Mouse (Mus musculus) kidney, postnatal 0 days (tissue): ENCODE results near the gene Wee2. TPM values are rescaled to one million over a fixed set of nuclear protein-coding genes. Genes with fewer than 3 reads are reported as not detected.

Source experiments
- ATAC-seq: fragments of 200-750 bp; cut with Nextera tagmentation; replicated peaks from 2 replicates; pipeline ENCODE4 v1.8.0; 2017; ENCODE audit warnings: low read depth, moderate number of reproducible peaks, moderate TSS enrichment, moderate library complexity; ENCODE audit not compliant: low FRiP score
- DNase-seq: peaks from one replicate; pipeline ENCODE4 v3.0.0-alpha.2; 2016; ENCODE audit warnings: low spot score
- H3K27ac ChIP-seq: fragments of 300-500 bp; sonication (generic); 2 replicates; pipeline ENCODE4 v1.5.1; 2014; ENCODE audit warnings: mild to moderate bottlenecking
- H3K27me3 ChIP-seq: fragments of 300-500 bp; sonication (generic); 2 replicates; pipeline ENCODE4 v1.6.1; 2014; ENCODE audit warnings: low read length, mixed read lengths; ENCODE audit not compliant: insufficient read depth
- H3K36me3 ChIP-seq: fragments of 300-500 bp; sonication (generic); 2 replicates; pipeline ENCODE4 v1.6.1; 2014; ENCODE audit warnings: low read length, mixed read lengths; ENCODE audit not compliant: insufficient read depth
- H3K4me1 ChIP-seq: fragments of 300-500 bp; sonication (generic); replicated peaks from 2 replicates; pipeline ENCODE4 v1.6.1; 2014; ENCODE audit warnings: antibody characterized with exemption, low read length, mixed read lengths; ENCODE audit not compliant: insufficient read depth
- H3K4me2 ChIP-seq: fragments of 300-500 bp; sonication (generic); 2 replicates; pipeline ENCODE4 v1.6.1; 2014; ENCODE audit warnings: mild to moderate bottlenecking, low read length, moderate library complexity, mixed read lengths
- H3K4me3 ChIP-seq: fragments of 300-500 bp; sonication (generic); replicated peaks from 2 replicates; pipeline ENCODE4 v1.5.1; 2014; ENCODE audit warnings: low read depth, low read length
- H3K9ac ChIP-seq: fragments of 300-500 bp; sonication (generic); 2 replicates; pipeline ENCODE4 v1.6.1; 2014; ENCODE audit warnings: low read depth, low read length
- H3K9me3 ChIP-seq: fragments of 300-500 bp; sonication (generic); replicated peaks from 2 replicates; pipeline ENCODE4 v1.6.1; 2016; ENCODE audit warnings: low read length, inconsistent platforms, mixed read lengths
- CTCF ChIP-seq: IDR thresholded peaks from 2 replicates; pipeline ENCODE4 v1.5.1; 2016; ENCODE audit warnings: antibody characterized with exemption, low read depth, mild to moderate bottlenecking, moderate library complexity
- WGBS: fragments of 180-500 bp; shearing (Covaris S2); extraction: QIAGEN DNeasy Blood & Tissue Kit; methylation state at CpG from one replicate; pipeline ENCODE4 v1.1.7; 2014; 5-methylcytosine and 5-hydroxymethylcytosine counted together
- polyA plus RNA-seq: library from polyadenylated mRNA; unstranded; fragments of >200 nt; fragmentation: Nextera tagmentation; extraction: Ambion mirVana; gene quantifications from 2 replicates; pipeline ENCODE4 v1.2.1, GENCODE M21; 2015

Gene Wee2
- polyA plus RNA-seq, 1 experiment from 2014 or later: 0.04 TPM

- H3K9me3 ChIP-seq: no peaks in the 10 kb centered on the region
- H3K9ac ChIP-seq: no peak overlapping the region
- no peak overlapping the region for H3K4me2 ChIP-seq
- H3K36me3 ChIP-seq: no peaks in the 10 kb centered on the region
- ATAC-seq (no peak), DNase-seq (no peak)
- 0 out of 2 replicates have a peak, but pooled peaks cover 5% of the 10 kb centered on the region for H3K4me1 ChIP-seq
- no peaks in the 10 kb centered on the region for H3K27me3 ChIP-seq
- 83% methylated on average over 17 of the region's 17 CpGs for WGBS
- no peak overlapping the region for H3K27ac ChIP-seq
- H3K4me3 ChIP-seq: no peak overlapping the region
- no peak for TF ChIP-seq CTCF
These were observed 6.3 kb upstream of the Wee2 start for GRCm38 (mm10) chr6:40432346-40433275.

- Histone ChIP-seq H3K4me1 (0 out of 2 replicates have a peak, but pooled peaks cover 5% of the 10 kb centered on the region), H3K27ac (no peak overlapping the region), H3K9ac (peak overlapping the region; percentile 81), H3K4me3 (peak overlapping the region; percentile 90), H3K4me2 (peak overlapping the region; percentile 93), H3K36me3 (no peaks in the 10 kb centered on the region), H3K27me3 (no peaks in the 10 kb centered on the region), H3K9me3 (no peaks in the 10 kb centered on the region)
- DNase-seq: no peak
- no peak for ATAC-seq
- TF ChIP-seq CTCF: no peak
- 13% methylated on average over 7 of the region's 7 CpGs for WGBS
These were observed 4.2 kb upstream of the Wee2 start for GRCm38 (mm10) chr6:40434697-40435096.

DNA sequence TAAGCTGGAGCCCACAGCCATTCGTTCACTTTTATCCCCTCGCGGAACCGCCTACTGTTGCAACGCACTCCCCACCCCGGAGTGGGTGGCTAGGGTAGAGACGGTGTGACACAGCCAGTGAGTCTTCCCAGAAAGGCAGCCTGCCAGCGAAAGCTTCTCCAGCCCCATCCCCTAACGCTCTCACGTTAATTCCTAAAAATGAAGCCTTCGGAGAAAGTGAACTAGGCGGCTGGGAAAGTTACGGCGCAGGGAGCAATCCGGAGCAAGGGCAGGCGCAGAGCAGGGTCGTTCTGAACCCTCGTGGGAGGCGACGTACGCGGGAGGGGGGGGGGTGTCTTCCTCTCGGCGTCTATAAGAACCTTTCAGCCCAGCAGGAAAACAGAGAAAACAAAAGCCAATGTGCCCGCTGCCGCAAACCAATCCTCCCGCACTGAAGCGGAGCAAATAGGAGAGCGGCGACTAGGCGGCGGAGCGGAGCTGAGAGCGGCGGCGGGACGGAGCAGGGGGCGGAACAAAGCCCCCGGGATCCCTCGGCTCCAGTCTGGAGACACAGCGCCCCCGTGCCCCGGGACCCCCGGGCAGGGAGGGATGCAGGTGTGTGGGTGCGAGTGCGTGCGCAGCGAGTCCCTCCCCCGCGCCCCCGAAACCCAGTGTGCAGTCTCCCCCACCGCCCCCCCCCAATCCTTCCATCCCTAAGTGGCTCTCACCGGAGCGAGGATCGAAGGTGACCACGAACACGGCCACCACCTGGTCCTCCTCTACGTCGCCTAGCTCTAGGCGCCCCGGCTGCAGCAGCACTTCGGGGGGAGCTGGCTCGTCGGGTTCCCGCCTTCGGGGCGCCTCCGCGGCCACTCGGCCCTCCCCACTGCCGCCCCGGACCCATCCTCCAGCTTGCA is 3.5 kb upstream of the Wee2 start:
- Histone ChIP-seq H3K27me3 (no peaks in the 10 kb centered on the region), H3K4me3 (peak overlapping the region; percentile 90), H3K36me3 (no peaks in the 10 kb centered on the region), H3K9me3 (no peaks in the 10 kb centered on the region), H3K4me2 (peak overlapping the region; percentile 93), H3K27ac (peak overlapping the region; percentile 72), H3K9ac (peak overlapping the region; percentile 81), H3K4me1 (0 out of 2 replicates have a peak, but pooled peaks cover 5% of the 10 kb centered on the region)
- DNase-seq: peak; percentile 71
- WGBS: under 1% methylated on average over 67 of the region's 72 CpGs
- peak; percentile 22; the same call in 1 of the 2 replicates for TF ChIP-seq CTCF
- peak; percentile 65 for ATAC-seq

- no peaks in the 10 kb centered on the region for H3K27me3 ChIP-seq
- ATAC-seq (peak; percentile 94), DNase-seq (peak; percentile 76)
- no peaks in the 10 kb centered on the region for H3K36me3 ChIP-seq
- H3K9ac ChIP-seq: peak within 1 kb of the TSS; percentile 81
- H3K9me3 ChIP-seq: no peaks in the 10 kb centered on the region
- peak within 1 kb of the TSS; percentile 90 for H3K4me3 ChIP-seq
- 0 out of 2 replicates have a peak, but pooled peaks cover 5% of the 10 kb centered on the region for H3K4me1 ChIP-seq
- peak within 1 kb of the TSS; percentile 72 for H3K27ac ChIP-seq
- WGBS: under 1% methylated on average over 38 of the region's 38 CpGs
- peak within 1 kb of the TSS; percentile 93 for H3K4me2 ChIP-seq
- no peak for TF ChIP-seq CTCF
These were observed 2.8 kb upstream of the Wee2 start, which contains the start of gene E330009J07Rik for GRCm38 (mm10) chr6:40436047-40436483. Gene E330009J07Rik (minus strand): TSS chr6:40436135.

- no peak overlapping the region for H3K27ac ChIP-seq
- no peak overlapping the region for H3K9ac ChIP-seq
- H3K36me3 ChIP-seq: no peaks in the 10 kb centered on the region
- no peaks in the 10 kb centered on the region for H3K9me3 ChIP-seq
- H3K4me2 ChIP-seq: no peak overlapping the region; the same call in 1 of the 2 replicates
- 0 out of 2 replicates have a peak, but pooled peaks cover 2% of the 10 kb centered on the region for H3K4me1 ChIP-seq
- 18% methylated on average over 12 of the region's 12 CpGs for WGBS
- H3K4me3 ChIP-seq: no peak overlapping the region
- no peak for DNase-seq
- ATAC-seq: no peak
- TF ChIP-seq CTCF: no peak
- no peaks in the 10 kb centered on the region for H3K27me3 ChIP-seq
These were observed 843 bp downstream of the Wee2 start for GRCm38 (mm10) chr6:40439731-40440130.

DNA sequence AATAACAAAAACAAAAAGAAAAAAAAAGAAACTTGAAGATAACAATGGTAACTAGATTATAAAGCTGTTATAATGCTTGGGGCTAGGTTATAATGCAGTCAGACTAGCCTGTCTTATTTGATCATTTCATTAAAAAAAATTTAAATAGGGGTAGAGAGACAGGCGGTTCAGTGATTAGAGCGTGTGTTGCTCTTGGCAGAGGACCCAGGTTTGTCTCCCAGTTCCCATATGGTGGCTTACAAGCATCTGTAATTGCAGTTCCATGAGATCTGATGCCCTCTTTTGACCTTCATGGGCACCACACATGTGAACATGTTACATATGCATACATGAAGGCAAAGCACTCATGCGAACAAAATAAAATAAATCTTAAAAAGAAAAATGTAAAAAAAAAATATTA is 2.4 kb downstream of the Wee2 start:
- 75% methylated on average over 3 of the region's 3 CpGs for WGBS
- Histone ChIP-seq H3K27ac (no peak overlapping the region), H3K36me3 (no peaks in the 10 kb centered on the region), H3K27me3 (no peaks in the 10 kb centered on the region), H3K9ac (no peak overlapping the region), H3K4me3 (no peak overlapping the region), H3K9me3 (no peaks in the 10 kb centered on the region), H3K4me2 (no peak overlapping the region), H3K4me1 (no peaks in the 10 kb centered on the region)
- no peak for DNase-seq
- no peak for ATAC-seq
- no peak for TF ChIP-seq CTCF
